In the genomic region with DNA sequence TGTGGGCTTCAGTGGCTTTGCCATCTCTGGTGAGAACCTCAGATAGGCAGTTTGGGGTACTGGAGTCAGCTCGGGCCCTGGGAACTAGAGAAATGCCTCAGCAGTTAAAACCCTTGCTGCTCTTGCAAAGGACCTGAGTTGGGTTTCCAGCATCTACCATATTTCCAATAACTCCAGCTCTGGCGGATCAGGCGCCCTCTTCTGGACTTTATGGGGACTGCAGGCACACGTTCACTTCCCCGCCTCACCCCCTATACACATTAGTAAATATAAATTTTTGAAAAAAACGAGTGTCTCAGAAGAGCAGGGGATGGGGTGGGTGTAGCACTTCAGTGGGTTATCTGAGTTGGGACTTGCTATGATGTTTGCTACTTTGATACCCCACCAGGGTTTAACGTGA, we compare ENCODE assay signal across 14 mouse cellular contexts. TPM values are rescaled to one million over a fixed set of nuclear protein-coding genes. Genes with fewer than 3 reads are reported as not detected.
DNase-seq lines count a peak whose midpoint lies in the region; ATAC-seq and TF ChIP-seq lines count a peak whose summit lies in the region.
"Had no signal": no experiment of that assay in that cellular context is flagged by ENCODE, and none has a peak within 500 bp of the region (broad histone marks: within the 10 kb centered on the region; RNA-seq: fewer than 3 reads in every experiment).

No protein-coding gene starts in this region.

- H3K36me3 ChIP-seq in liver, adult 2 months (ENCODE audit: control insufficient read depth, insufficient read depth, low read length), result no peaks in the 10 kb centered on the region
- H3K36me3 ChIP-seq in liver, embryonic 12.5 days, result 0 out of 2 replicates have a peak, but pooled peaks cover 3% of the 10 kb centered on the region
- H3K36me3 ChIP-seq in embryonic facial prominence, embryonic 10.5 days (replicated peaks), result no peaks in the 10 kb centered on the region
- no peaks in the 10 kb centered on the region for H3K36me3 ChIP-seq in splenic B cell, adult 2 months (ENCODE audit: control insufficient read depth, insufficient read depth, low read length, poor library complexity, severe bottlenecking)
- H3K36me3 ChIP-seq: forebrain, embryonic 15.5 days; hindbrain, embryonic 13.5 days; limb, embryonic 12.5 days; stomach, embryonic 15.5 days had no signal

- H3K27ac ChIP-seq in liver, adult 2 months (replicated peaks; ENCODE audit: insufficient read depth, low read depth, low read length), result no peak overlapping the region
- no peak overlapping the region for H3K27ac ChIP-seq in liver, embryonic 12.5 days
- no peak overlapping the region for H3K27ac ChIP-seq in embryonic facial prominence, embryonic 10.5 days (replicated peaks)
- H3K27ac ChIP-seq: forebrain, embryonic 15.5 days; hindbrain, embryonic 13.5 days; limb, embryonic 12.5 days; stomach, embryonic 15.5 days had no signal

- H3K27me3 ChIP-seq in liver, adult 2 months (ENCODE audit: control insufficient read depth, insufficient read depth, low read length), result peaks cover 41% of the 10 kb centered on the region
- H3K27me3 ChIP-seq in liver, embryonic 12.5 days (replicated peaks), result peaks cover 96% of the 10 kb centered on the region
- peaks cover 99% of the 10 kb centered on the region for H3K27me3 ChIP-seq in embryonic facial prominence, embryonic 10.5 days (replicated peaks; ENCODE audit: low read depth, poor library complexity, severe bottlenecking)
- H3K27me3 ChIP-seq in splenic B cell, adult 2 months (ENCODE audit: control insufficient read depth, insufficient read depth, low read length, poor library complexity, severe bottlenecking), result no peaks in the 10 kb centered on the region; the same call in 1 of the 2 replicates

- H3K4me1 ChIP-seq in liver, adult 2 months (ENCODE audit: control insufficient read depth, insufficient read depth, low read length), result no peaks in the 10 kb centered on the region
- H3K4me1 ChIP-seq in liver, embryonic 12.5 days, result 0 out of 2 replicates have a peak, but pooled peaks cover 5% of the 10 kb centered on the region
- H3K4me1 ChIP-seq in embryonic facial prominence, embryonic 10.5 days, result peaks cover 28% of the 10 kb centered on the region

- no peaks in the 10 kb centered on the region for H3K79me2 ChIP-seq in liver, adult 2 months (ENCODE audit: control insufficient read depth, insufficient read depth, low read length)

- H3K9ac ChIP-seq in liver, adult 2 months (ENCODE audit: low read depth, low read length), result no peak overlapping the region
- H3K9ac ChIP-seq in liver, embryonic 12.5 days, result no peak overlapping the region
- H3K9ac ChIP-seq: forebrain, embryonic 15.5 days; hindbrain, embryonic 13.5 days; limb, embryonic 12.5 days; stomach, embryonic 15.5 days had no signal

- WGBS in liver, adult 2 months, result 59% methylated on average over 7 of the region's 7 CpGs
- 44% methylated on average over 7 of the region's 7 CpGs for WGBS in liver, embryonic 12.5 days (ENCODE audit: insufficient replicate concordance)
- 55% methylated on average over 7 of the region's 7 CpGs for WGBS in embryonic facial prominence, embryonic 10.5 days

- H3K4me2 ChIP-seq in liver, embryonic 12.5 days, result no peak overlapping the region
- H3K4me2 ChIP-seq: forebrain, embryonic 15.5 days; hindbrain, embryonic 13.5 days; limb, embryonic 12.5 days; stomach, embryonic 15.5 days had no signal

- DNase-seq in adrenal gland, postnatal 14 days, result peak; percentile 38
- no peak for DNase-seq in adrenal gland, adult 8-10 months
- DNase-seq in liver, adult 2 months (ENCODE audit: extremely low read depth, low read depth, low spot score), result no peak
- DNase-seq in embryonic facial prominence, embryonic 10.5 days (ENCODE audit: low spot score), result no peak
- DNase-seq in splenic B cell, adult 2 months (ENCODE audit: low read depth, low spot score), result peak; percentile 62
- no peak for DNase-seq in kidney, postnatal 14 days
- DNase-seq in layer of hippocampus, adult 8-10 months (ENCODE audit: low spot score in 2 of 2), result no peak

- peak; percentile 47; the same call in 1 of the 2 replicates for TF ChIP-seq CTCF in liver, adult 2 months (IDR thresholded peaks at IDR 0.05; ENCODE audit: low read depth, low read length)

- TF ChIP-seq POLR2A in liver, adult 2 months (IDR thresholded peaks at IDR 0.05; ENCODE audit: extremely low read depth, insufficient read depth, low read length), result no peak

- no peak for ATAC-seq in liver, embryonic 12.5 days
- ATAC-seq: forebrain, embryonic 15.5 days had no signal

- no peak overlapping the region for H3K4me3 ChIP-seq in liver, adult 2 months (ENCODE audit: insufficient read depth, low read depth, low read length)
- H3K4me3 ChIP-seq in liver, embryonic 12.5 days, result no peak overlapping the region
- 0 out of 2 replicates have a peak overlapping the region, but pooled peaks have one; percentile 5 for H3K4me3 ChIP-seq in embryonic facial prominence, embryonic 10.5 days
- H3K4me3 ChIP-seq: forebrain, embryonic 15.5 days; hindbrain, embryonic 13.5 days; limb, embryonic 12.5 days; stomach, embryonic 15.5 days had no signal

- H3K9me3 ChIP-seq in liver, embryonic 12.5 days (replicated peaks), result peaks cover 26% of the 10 kb centered on the region
- H3K9me3 ChIP-seq in embryonic facial prominence, embryonic 10.5 days, result peaks cover 36% of the 10 kb centered on the region
- H3K9me3 ChIP-seq: forebrain, embryonic 15.5 days had no signal

RNA-seq across cellular contexts. Expression of gene Gfy, which starts 6.4 kb away (rescaled TPM):
- total RNA-seq in adrenal gland, postnatal 14 days (2021), result not detected in 2 replicates
- not detected for total RNA-seq in adrenal gland, adult 8-10 months (2022)
- total RNA-seq in liver, adult 2 months (2014; rRNA removed), result not detected in 2 replicates
- not detected in 2 replicates for polyA plus RNA-seq in liver, adult 2 months (2012; rRNA removed)
- not detected in 2 replicates for polyA plus RNA-seq in liver, embryonic 12.5 days (2016; fragmentation: Nextera tagmentation; extraction: Ambion mirVana)
- polyA plus RNA-seq in embryonic facial prominence, embryonic 10.5 days (2016; fragmentation: Nextera tagmentation; extraction: Ambion mirVana), result 0.10 and 0.29 TPM in 2 replicates
- under 1 TPM in 2 of 4 experiments, not detected in 2; 0.20 to 0.51 TPM for total RNA-seq in layer of hippocampus, adult 8-10 months (2022)
- polyA plus RNA-seq: C2C12; forebrain, embryonic 15.5 days; hindbrain, embryonic 13.5 days; limb, embryonic 12.5 days; neural tube, embryonic 11.5 days; stomach, embryonic 15.5 days had no signal

RNA-seq across cellular contexts. Expression of gene Pth2, which starts 7.8 kb away (rescaled TPM):
- total RNA-seq in adrenal gland, postnatal 14 days (2021), result not detected in 2 replicates
- not detected for total RNA-seq in adrenal gland, adult 8-10 months (2022)
- total RNA-seq in liver, adult 2 months (2014; rRNA removed), result not detected in 2 replicates
- not detected in 2 replicates for polyA plus RNA-seq in liver, adult 2 months (2012; rRNA removed)
- not detected in 2 replicates for polyA plus RNA-seq in liver, embryonic 12.5 days (2016; fragmentation: Nextera tagmentation; extraction: Ambion mirVana)
- not detected in 2 replicates for polyA plus RNA-seq in embryonic facial prominence, embryonic 10.5 days (2016; fragmentation: Nextera tagmentation; extraction: Ambion mirVana)
- not detected for total RNA-seq in layer of hippocampus, adult 8-10 months (2022)
- polyA plus RNA-seq: C2C12; forebrain, embryonic 15.5 days; limb, embryonic 12.5 days; neural tube, embryonic 11.5 days; stomach, embryonic 15.5 days had no signal

RNA-seq across cellular contexts. Expression of gene Slc17a7, which starts 9.2 kb away (rescaled TPM):
- total RNA-seq in adrenal gland, postnatal 14 days (2021), result 0.22 and 0.79 TPM in 2 replicates
- total RNA-seq in adrenal gland, adult 8-10 months (2022), result 1 to 10 TPM in 1 of 4 experiments, under 1 TPM in 3; 0.46 to 1.1 (median 0.65) TPM
- 0.07 TPM in 1 of 2 replicates, not detected in the other for total RNA-seq in liver, adult 2 months (2014; rRNA removed)
- not detected in 2 replicates for polyA plus RNA-seq in liver, adult 2 months (2012; rRNA removed)
- not detected in 2 replicates for polyA plus RNA-seq in liver, embryonic 12.5 days (2016; fragmentation: Nextera tagmentation; extraction: Ambion mirVana)
- polyA plus RNA-seq in embryonic facial prominence, embryonic 10.5 days (2016; fragmentation: Nextera tagmentation; extraction: Ambion mirVana), result 0.74 and 1.2 TPM in 2 replicates
- 1,000 to 10,000 TPM; 1,166 to 1,245 (median 1,206) TPM for total RNA-seq in layer of hippocampus, adult 8-10 months (2022)
- polyA plus RNA-seq: stomach, embryonic 15.5 days had no signal

RNA-seq across cellular contexts. Expression of gene Aldh16a1, which starts 18.6 kb away (rescaled TPM):
- total RNA-seq in adrenal gland, postnatal 14 days (2021), result 59.8 and 59.9 TPM in 2 replicates
- total RNA-seq in adrenal gland, adult 8-10 months (2022), result 10 to 100 TPM; 76.3 to 79.7 (median 77.2) TPM
- 33.3 and 47.6 TPM in 2 replicates for total RNA-seq in liver, adult 2 months (2014; rRNA removed)
- 116 and 162 TPM in 2 replicates for polyA plus RNA-seq in liver, adult 2 months (2012; rRNA removed)
- polyA plus RNA-seq in liver, embryonic 12.5 days (2016; fragmentation: Nextera tagmentation; extraction: Ambion mirVana), result 35.9 and 41.2 TPM in 2 replicates
- 65.3 and 71.7 TPM in 2 replicates for polyA plus RNA-seq in embryonic facial prominence, embryonic 10.5 days (2016; fragmentation: Nextera tagmentation; extraction: Ambion mirVana)
- 10 to 100 TPM; 16.9 to 18.6 (median 17.6) TPM for total RNA-seq in layer of hippocampus, adult 8-10 months (2022)

RNA-seq across cellular contexts. Expression of gene Pih1d1, which starts 18.9 kb away (rescaled TPM):
- total RNA-seq in adrenal gland, postnatal 14 days (2021), result 55.6 and 58.5 TPM in 2 replicates
- total RNA-seq in adrenal gland, adult 8-10 months (2022), result 10 to 100 TPM; 58.4 to 73.0 (median 68.9) TPM
- total RNA-seq in liver, adult 2 months (2014; rRNA removed), result 48.0 and 59.1 TPM in 2 replicates
- polyA plus RNA-seq in liver, adult 2 months (2012; rRNA removed), result 62.1 and 66.4 TPM in 2 replicates
- 60.5 and 61.7 TPM in 2 replicates for polyA plus RNA-seq in liver, embryonic 12.5 days (2016; fragmentation: Nextera tagmentation; extraction: Ambion mirVana)
- 99.6 and 103 TPM in 2 replicates for polyA plus RNA-seq in embryonic facial prominence, embryonic 10.5 days (2016; fragmentation: Nextera tagmentation; extraction: Ambion mirVana)
- 10 to 100 TPM; 37.5 to 56.7 (median 46.3) TPM for total RNA-seq in layer of hippocampus, adult 8-10 months (2022)

Comparison
In these comparisons a context has a peak if more than half of its experiments do, and no peak if none do; other contexts are left out.
1. DNase-seq: peak in adrenal gland, postnatal 14 days (single experiment) and splenic B cell, adult 2 months (single experiment); none in adrenal gland, adult 8-10 months (single experiment), liver, adult 2 months (single experiment), embryonic facial prominence, embryonic 10.5 days (single experiment), kidney, postnatal 14 days (single experiment) and layer of hippocampus, adult 8-10 months (0 of 2).
2. RNA of gene Slc17a7, which starts 9.2 kb away (total RNA-seq): 1,166 to 1,245 TPM in layer of hippocampus, adult 8-10 months; 0.46 to 1.1 TPM in adrenal gland, adult 8-10 months, 0.22 to 0.79 TPM in adrenal gland, postnatal 14 days and 0.07 TPM in liver, adult 2 months; every median in the first group is over 100 times any median in the second.